Mouse (Mus musculus) 416B (cell line): ENCODE results near the gene Clec4e.
"Not testable (repeated sequence)": the region's sequence is repeated elsewhere in the genome, so short reads cannot be mapped to it uniquely, and the experiment has no call there.

Source experiments
- DNase-seq: peaks from one replicate; pipeline ENCODE4 v3.0.0; 2011; ENCODE audit warnings: low read depth

Clec4e gene

DNA sequence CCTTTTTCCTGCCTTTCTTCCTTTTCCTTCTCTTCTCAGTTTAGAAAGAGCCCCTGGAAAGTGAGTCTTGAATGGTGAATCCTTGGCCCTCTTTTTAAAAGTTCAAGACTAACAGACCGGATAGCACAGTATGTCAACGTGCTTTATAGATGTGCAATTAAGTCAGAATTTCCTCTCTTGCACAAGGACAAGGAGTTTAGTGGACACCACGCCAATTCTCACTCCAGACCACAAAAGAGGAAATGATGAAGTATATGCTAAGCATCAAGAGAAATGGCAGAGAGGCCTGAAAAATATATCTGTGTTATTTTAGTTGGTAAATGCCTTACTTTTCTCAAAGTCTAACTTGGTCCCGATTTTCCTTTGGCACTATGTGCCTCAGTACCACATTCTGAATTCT lies at the start of gene Clec4e:
TSS of gene Clec4e (minus strand) at position 118 of the 400 bp plus-strand sequence.
- peak; percentile 92 for DNase-seq

DNA sequence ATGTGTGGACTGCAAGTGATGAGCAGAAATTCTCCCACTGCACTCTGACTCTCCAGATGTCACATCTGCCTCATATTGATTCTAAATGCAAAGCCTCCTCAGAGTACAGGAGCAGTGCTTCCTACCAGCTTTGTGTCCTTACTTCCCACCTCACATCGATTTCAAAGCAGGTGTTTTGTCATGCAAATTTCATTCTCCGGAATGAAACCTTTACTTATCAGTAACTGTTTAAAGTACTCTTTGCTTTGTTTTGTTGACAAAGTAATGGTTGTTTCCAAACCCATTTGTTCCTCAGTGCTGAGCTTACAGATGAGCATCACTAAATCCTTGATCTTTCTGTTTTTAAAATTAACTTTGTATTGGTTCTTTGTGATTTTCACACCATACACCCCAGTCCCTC lies 42.8 kb upstream of the Clec4e start:
- DNase-seq = no peak

DNA sequence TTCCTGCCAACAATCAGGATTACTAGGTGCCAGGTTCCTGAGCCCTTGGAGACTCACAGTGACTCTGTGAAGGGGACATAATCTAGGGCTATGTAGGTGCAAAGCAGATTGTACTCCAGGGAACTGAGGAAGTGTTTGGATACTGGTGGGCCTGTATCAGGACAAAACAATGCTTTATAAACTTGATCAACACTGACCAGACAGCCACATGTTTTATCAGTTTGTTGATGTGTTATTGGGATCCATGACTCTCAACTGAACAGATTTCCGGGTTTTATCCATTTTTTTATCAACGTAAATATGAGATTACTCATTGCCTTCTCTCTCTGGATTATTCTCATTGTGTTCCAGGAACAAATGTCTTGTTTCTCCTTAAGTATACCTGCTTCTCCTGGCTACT lies 18.4 kb upstream of the Clec4e start, which contains the start of gene Vmn2r19:
TSS of gene Vmn2r19 (plus strand) at position 301 of the 400 bp plus-strand sequence.
- DNase-seq = no peak

DNA sequence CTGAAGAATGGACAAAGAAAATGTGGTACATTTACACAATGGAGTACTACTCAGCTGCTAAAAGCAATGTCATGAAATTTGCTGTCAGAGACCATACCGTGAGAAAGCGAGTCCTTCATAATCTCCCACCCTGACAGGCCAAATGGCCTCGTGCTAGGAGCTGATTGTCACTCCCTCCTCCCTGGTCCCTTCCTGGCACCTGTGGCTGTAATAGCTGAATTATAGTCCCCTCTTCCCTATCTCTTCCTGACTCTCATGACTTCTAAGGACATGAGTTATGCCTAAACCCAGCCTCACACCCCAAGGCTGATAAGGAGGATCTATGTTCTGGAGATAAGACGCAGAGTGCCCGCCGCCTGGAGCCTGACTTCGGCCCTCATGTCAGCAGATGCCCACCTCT lies 16.6 kb upstream of the Clec4e start:
- not testable (repeated sequence) for DNase-seq

DNA sequence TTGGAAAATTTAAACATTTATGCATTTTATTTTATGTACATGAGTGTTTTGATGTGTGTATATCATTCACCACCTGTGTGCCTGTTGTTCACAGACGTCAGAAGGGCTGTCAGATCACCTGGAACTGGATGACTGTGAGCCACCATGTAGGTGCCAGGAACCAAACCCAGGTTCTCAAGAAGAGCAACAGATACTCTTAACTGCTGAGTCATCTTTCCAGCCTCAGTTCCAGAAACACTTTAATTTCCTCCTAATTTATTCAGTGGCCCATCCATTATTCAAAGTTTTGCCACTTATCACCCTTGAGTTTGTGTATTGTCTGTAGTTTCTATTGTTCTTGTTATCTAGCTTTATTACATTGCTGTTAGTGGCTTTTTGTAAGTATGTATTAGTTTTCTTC lies 7.0 kb upstream of the Clec4e start:
- DNase-seq = no peak

DNA sequence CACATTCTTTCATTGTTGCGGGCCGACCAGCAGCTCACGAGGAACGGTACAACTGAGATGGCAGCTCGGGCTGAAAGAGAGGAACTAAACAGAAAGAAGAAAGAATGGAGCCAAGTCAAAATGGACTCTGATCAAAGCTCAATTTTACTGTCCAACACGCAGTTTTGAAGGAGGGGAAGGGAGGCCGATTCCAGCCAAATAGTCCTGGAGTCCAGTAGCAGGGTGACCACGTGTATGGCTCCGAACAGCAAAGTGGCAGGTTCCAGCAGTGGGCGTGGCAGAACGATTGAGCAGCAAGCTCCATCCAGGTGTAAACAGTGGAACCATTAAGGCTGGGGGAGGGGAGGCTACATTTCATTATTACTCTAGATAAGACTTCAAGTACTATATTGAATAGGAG lies 3.8 kb upstream of the Clec4e start:
- not testable (repeated sequence) for DNase-seq

DNA sequence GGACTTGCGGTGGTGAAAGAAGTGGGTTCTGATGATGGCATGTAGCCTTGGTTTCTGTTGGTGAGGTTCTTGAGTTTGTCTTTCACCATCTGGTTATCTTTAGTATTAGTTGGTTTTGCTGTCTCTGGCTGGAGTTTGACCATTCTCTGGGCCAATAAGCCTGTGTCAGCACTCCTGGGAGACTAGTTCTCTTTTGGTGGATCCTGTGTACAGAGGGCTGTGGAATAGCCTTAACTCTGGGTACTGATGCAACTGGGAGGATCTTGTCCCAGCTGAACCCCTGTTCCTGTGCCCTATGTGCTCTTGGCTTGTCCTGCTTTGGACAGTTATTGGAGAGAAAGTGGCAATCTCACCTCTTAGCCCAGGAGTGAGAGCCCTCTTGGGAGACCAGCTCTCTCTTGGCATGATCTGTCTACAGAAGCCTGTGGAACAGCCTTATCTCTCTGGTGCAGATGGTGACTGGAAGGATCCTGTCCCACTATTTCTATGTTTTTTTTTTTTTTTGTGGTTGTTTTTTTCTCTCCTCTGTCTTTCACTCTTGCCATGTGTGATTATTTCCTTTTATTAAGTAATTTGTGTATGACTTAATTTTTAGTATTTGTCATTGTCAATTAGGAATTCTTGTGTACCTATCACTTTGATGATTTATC lies 3.2 kb upstream of the Clec4e start:
- peak; percentile 80 for DNase-seq

DNA sequence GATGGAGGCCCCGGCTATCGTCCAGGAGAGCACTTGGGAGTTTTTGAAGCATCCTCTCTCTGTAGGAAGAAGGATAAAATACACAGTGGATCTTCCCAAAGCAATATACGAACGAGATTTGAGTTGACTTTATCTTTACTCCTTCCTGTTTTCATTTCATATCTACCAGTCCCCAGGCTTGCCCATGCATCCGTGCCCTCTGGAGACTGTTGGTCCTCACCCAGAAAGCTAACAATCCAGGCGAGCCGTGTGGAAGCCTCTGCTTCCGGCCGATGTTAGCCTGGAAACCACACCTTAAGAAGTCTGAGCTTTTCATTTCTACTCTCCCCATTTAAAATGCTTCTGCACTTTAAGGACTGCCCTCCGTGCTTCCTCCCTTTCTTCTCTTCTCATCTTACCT lies 739 bp downstream of the Clec4e start:
- peak; percentile 94 for DNase-seq

DNA sequence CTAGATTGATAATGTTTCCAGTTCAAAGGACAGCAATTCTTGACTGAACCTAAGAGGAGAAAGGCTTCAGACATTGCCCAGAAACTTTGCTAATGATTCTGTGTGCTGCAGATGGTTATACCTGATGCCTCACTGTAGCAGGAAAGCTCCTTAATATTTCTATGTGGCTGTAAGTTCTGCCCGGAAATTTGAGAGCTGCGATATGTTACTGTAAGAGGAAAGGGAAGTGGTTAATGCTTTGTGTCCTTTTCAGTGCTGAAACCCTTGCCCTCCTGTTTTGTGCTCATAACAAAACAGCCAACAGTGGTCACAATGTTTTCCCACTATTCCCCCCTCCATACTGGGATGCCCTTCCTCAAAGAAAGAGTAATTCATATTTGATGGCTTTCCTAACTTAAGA lies 3.4 kb downstream of the Clec4e start:
- DNase-seq = peak; percentile 81

DNA sequence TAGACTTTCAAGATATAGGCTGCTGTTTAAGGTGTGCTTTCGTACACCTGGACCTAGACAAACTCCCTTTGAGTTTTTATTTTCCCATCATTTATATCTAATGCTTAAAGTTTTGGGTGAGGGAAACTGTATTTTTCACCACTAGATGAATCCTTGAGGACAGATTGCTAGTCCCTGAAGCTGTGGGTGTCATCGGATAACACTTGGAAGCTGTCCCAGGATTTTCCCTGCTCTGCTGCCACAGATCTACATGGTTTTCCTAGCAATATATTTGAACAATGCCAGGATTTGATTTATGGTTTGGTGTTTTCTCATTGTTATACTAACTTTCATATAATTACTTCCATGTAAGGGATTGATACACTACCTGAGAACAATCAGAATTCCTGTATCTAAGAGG lies 10.2 kb downstream of the Clec4e start:
- DNase-seq = no peak

DNA sequence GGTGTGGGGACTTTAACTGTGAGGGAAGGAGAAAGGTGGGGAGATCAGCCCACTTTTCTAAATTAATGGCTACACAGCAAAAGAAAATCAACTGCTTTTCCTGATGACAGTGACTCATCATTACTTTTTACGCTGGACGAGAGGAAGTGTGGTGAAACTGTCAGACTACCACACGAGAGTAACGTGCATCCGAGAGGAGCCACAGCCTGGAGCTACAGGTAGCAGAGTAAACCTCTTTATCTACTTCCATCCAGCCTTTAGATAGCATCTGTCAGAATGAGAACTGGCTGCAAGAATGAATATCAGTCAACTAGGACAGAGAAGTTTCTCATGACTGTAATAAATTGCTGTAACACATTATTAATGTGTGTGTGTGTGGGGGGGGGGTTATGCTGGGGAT lies 22.7 kb downstream of the Clec4e start:
- DNase-seq = peak; percentile 98

DNA sequence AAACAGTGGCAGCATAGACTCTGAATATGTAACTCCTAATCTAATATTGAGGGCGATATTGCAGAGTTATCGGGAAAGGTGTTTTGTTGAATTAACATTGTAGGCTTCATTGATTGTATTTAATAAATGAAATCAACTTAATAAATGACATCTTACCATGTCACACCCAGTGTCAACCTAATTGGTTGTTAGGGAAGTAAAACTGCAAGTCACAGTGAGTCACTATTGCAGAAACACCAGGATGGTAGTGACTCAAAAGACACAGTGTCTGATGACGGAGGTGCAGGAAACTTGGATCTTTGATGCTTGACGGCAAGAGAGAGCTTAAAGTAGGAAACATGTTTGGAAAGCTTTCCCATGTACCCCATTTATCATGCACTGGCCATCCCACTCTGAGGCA lies 23.9 kb downstream of the Clec4e start:
- DNase-seq = peak; percentile 93

DNA sequence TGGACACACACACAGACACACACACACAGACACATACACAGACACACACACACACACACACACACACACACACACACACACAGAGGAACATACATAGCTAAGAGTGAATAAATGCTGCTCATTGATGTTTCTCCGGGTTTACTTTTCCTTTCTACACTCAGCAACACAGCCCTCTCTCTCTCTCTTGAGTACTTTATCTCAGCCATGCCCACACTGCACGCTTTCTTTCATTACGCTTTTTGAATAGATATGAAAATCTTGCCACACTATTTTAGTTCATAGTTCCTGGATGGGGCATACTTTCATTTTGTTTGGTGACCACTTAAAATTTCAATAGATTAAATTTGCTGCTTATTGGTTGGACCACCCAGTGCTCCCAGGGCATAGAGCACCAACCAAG lies 25.5 kb downstream of the Clec4e start:
- no peak for DNase-seq

DNA sequence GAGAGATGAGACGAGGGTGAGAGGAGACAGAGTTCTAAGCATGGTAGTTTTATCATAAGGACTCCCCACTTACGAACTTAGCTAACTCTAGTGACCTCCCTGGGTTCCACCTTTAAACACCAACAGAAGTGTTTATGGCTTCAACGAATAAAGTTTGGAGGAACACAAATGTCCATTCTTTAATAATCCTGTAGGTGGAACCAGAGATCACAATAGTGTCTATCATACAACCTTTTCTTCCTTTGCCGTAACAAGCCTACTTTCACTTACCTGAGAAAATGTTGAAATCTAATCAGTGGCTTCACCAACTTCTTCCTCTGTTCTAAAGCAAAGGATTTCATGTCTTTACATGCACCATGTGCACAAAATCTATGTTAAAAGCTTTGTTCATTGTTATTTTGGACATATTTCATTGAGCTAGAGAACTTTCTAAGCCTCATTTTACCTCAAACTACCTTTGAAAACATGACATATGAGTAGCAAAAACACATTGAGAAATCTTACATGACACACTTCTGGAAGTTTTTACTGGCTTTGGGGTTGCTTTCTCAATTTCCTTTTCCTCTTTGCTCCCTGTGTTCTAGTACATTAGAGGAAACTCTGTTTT lies 28.0 kb downstream of the Clec4e start, which contains the start of gene Clec4d:
TSS of gene Clec4d (plus strand) at position 557 of the 607 bp plus-strand sequence.
- DNase-seq = peak; percentile 85

DNA sequence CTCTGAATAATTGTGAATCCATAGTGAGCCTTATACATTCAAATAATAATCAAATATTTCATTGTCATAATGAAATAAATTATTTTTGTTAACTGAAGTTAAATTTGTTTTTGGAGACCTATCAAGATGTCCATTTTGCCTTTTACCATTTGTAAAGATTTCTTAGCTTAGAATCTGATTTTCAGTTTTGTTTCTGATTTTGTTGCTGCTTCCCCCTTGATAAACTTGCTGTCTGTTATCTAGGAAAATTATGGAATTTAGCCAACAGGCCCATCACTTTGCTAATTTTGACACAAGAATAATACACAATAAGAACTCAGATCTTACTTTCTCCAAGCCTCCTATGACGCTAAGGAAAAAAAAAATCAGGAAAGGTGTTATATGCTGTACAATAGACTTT lies 28.8 kb downstream of the Clec4e start:
- no peak for DNase-seq

DNA sequence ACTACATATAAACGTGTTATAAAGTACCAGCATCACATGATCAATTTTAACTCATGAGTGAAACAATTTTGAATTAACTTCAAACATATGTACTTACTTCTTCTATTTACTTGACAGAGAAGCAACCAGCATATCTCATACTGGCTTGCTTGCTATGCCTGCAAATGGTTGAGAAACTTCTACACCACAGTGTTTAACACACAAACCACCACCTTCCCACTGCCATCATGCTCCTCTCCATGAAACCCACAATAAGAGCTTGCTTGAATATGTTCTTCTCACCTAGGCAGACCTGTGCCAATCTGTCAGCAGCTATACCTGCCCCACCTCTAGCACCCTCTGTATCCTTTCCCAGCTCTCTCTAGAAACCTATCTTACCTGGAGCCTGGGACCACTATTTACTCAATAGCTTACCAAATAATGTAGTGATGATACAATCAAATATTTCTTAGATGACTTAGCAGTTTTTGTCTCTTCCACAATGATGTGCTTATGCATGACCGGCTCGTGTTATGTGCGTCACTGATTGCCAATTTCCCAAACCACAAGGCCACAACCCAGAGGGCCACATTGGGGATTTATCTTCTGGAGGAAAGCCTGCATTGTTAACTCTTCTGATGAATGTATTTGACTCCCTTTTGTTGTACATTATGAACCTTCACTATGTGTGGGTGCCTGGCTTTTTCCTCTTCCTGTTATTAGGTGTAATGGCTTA lies 29.6 kb downstream of the Clec4e start:
- DNase-seq = peak; percentile 90

DNA sequence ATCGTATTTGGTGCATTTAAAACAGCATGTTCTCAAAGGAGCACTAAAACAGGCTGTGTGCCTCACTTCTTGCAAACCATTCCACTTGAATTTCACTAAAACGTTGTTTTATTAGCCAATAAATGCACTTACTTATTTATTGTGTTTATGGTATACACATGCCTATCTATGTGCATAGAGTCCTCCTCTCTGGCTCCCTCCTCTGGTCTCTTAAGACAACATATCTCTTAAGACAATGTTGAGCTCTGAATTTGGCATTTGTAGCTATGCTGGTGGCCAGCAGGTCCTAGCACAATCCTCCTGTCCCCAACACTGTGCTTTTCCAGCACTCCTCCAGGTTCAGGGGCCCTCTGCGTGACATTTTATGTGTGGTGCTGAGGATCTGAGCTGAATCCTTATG lies 30.7 kb downstream of the Clec4e start:
- peak; percentile 78 for DNase-seq

DNA sequence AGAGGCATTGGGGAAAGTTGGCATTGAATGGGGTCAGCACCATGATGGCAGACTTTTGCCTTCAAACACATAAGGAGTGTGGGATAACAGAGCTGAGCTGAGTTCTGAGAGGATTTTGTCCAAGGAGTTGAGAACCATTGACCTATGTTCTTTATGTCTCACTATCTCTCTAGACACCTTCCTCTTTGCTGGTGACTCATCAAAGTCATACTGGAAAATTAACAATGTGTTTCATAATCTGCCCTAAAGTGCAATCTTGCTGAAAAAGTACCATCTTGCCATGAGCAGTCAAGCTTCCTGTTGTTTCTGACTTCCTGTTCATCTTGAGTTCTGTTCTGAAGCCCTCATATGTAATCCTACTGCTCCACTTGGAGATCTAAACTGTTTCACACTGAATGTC lies 36.9 kb downstream of the Clec4e start:
- DNase-seq = peak; percentile 97

DNA sequence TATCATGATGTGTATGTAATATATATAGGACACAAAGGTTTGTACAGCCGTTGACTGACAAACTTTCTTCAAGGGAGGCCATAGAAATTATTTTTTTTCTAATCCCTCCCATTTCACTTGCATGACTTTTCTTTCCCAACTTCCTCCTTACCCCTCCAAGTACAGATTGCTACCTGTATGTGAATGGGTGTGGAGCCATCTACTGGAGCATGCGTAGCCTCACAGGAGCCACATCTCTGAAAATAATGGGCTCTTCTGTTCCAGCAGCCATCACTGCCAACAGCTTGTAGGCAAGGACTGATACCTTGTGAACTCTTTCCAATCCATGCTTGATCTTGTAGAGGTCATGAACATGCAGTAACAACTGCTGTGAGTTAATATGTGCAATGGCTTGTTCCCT lies 40.8 kb downstream of the Clec4e start:
- peak; percentile 81 for DNase-seq

DNA sequence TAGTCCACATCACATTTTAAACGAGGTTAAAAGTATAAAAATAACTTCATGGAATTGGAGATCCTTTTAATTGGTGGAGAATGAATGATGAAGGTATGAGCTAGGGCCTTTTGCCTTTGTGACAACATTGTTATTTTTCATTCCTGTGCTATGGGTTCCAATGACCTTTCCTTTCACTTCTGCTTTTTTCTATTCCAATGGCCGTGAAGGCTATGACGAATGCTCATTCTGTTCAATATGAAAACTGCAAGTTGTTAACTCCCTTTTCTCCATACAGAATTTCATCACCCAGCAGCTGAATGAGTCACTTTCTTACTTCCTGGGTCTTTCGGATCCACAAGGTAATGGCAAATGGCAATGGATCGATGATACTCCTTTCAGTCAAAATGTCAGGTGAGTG lies 45.5 kb downstream of the Clec4e start:
- no peak for DNase-seq

DNA sequence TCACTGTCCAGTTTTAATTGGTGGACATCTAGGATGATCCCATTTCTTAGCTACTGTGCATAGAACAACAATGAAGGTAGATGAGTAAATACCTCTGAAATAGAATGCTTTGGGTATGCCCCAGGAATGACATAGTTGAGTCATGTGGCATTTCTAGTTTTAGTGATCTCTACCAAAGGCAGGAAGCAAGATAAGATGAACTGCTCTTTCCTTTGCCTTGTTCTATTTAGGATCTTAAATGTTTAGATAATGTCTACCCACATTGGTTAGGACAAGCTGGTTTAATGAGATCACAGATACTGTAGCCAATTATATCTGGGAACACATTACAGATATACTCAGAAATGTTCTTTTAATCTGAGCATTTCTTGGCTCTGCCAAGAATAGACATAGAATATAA lies 52.1 kb downstream of the Clec4e start:
- DNase-seq = peak; percentile 68
